In the genomic region with DNA sequence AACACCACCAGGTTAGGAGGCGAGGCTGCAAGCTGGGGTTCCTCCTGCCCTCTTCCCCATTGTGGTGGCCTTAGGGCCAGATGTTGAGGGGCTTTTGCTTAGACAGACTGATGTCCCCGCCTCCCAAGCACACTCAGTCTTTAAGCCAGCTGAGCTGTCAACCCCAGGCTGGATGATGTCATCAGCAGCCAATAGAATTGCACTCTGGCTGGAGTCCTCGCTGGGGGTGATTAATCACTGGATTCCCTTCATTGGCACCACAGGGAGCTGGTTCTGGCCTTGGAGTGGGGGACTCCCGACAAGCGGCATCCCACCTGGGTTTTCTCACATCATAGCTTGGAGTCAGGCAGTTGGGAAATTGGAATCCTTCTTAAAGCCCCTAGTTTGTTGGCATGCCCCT, we compare ENCODE assay signal across 9 mouse cellular contexts. TPM values are rescaled to one million over a fixed set of nuclear protein-coding genes. Genes with fewer than 3 reads are reported as not detected.
DNase-seq lines count a peak whose midpoint lies in the region; ATAC-seq and TF ChIP-seq lines count a peak whose summit lies in the region.
"Had no signal": no experiment of that assay in that cellular context is flagged by ENCODE, and none has a peak within 500 bp of the region (broad histone marks: within the 10 kb centered on the region; RNA-seq: fewer than 3 reads in every experiment).

No protein-coding gene starts in this region.

- H3K4me3 ChIP-seq in lung, embryonic 14.5 days (ENCODE audit: low read depth, low read length), result no peak overlapping the region
- no peak overlapping the region for H3K4me3 ChIP-seq in lung, adult 2 months (replicated peaks; ENCODE audit: extremely low read depth, low read depth, low read length)
- H3K4me3 ChIP-seq in bone marrow, adult 2 months (replicated peaks; ENCODE audit: control insufficient read depth, low read depth, low read length), result no peak overlapping the region
- 0 out of 2 replicates have a peak overlapping the region, but pooled peaks have one; percentile 2 for H3K4me3 ChIP-seq in forebrain, embryonic 10.5 days

- H3K9me3 ChIP-seq in lung, embryonic 14.5 days (ENCODE audit: low read depth, low read length), result no peaks in the 10 kb centered on the region
- H3K9me3 ChIP-seq in forebrain, embryonic 10.5 days, result no peaks in the 10 kb centered on the region

- peak; percentile 68; the same call in 1 of the 2 replicates for ATAC-seq in lung, embryonic 14.5 days (ENCODE audit: insufficient read depth)
- ATAC-seq in inflammation-experienced regulatory T-cells, adult 6 months, result no peak

- peak; percentile 73 for DNase-seq in lung, embryonic 14.5 days
- DNase-seq in lung, adult 2 months, result no peak
- peak; percentile 60 for DNase-seq in forebrain, embryonic 10.5 days (ENCODE audit: extremely low spot score, low spot score)
- DNase-seq in left cerebral cortex, postnatal 4 days, result peak; percentile 43
- peak; percentile 82 for DNase-seq in neural tube, embryonic 10.5 days (ENCODE audit: extremely low spot score, low spot score)
- DNase-seq in gastrocnemius, postnatal 36 days, result no peak

- intact Hi-C loops in left cerebral cortex, postnatal 4 days (cut with DNase I), result no loop called here
- intact Hi-C loops in gastrocnemius, postnatal 36 days (cut with DNase I), result no loop called here

- TF ChIP-seq POLR2A in lung, adult 2 months (IDR thresholded peaks at IDR 0.05; ENCODE audit: borderline replicate concordance, extremely low read depth, low read depth, low read length), result no peak
- TF ChIP-seq POLR2A in bone marrow, adult 2 months (IDR thresholded peaks at IDR 0.05; ENCODE audit: borderline replicate concordance, control insufficient read depth, low read depth, low read length), result no peak

- H3K27me3 ChIP-seq in lung, embryonic 14.5 days (ENCODE audit: insufficient read depth, low read length), result peaks cover 19% of the 10 kb centered on the region
- peaks cover 98% of the 10 kb centered on the region for H3K27me3 ChIP-seq in forebrain, embryonic 10.5 days (ENCODE audit: poor library complexity, severe bottlenecking)

- no peak for TF ChIP-seq CTCF in lung, embryonic 14.5 days (IDR thresholded peaks at IDR 0.05; ENCODE audit: low read depth)
- no peak for TF ChIP-seq CTCF in lung, adult 2 months (IDR thresholded peaks at IDR 0.05; ENCODE audit: insufficient read depth, low read length)
- TF ChIP-seq CTCF in bone marrow, adult 2 months (IDR thresholded peaks at IDR 0.05; ENCODE audit: control insufficient read depth, insufficient read depth, low read length), result no peak

- peaks cover 13% of the 10 kb centered on the region for H3K4me1 ChIP-seq in lung, embryonic 14.5 days (ENCODE audit: insufficient read depth)
- peaks cover 13% of the 10 kb centered on the region for H3K4me1 ChIP-seq in lung, adult 2 months (ENCODE audit: control insufficient read depth, insufficient read depth, low read length)
- H3K4me1 ChIP-seq in bone marrow, adult 2 months (ENCODE audit: control insufficient read depth, insufficient read depth, low read length), result peaks cover 9% of the 10 kb centered on the region; the same call in 1 of the 2 replicates
- H3K4me1 ChIP-seq in forebrain, embryonic 10.5 days, result peaks cover 76% of the 10 kb centered on the region

- WGBS in lung, embryonic 14.5 days, result 7% methylated on average over 5 of the region's 5 CpGs
- 40% methylated on average over 5 of the region's 5 CpGs for WGBS in lung, adult 2 months
- WGBS in bone marrow, adult 2 months, result 16% methylated on average over 5 of the region's 5 CpGs
- 2% methylated on average over 5 of the region's 5 CpGs for WGBS in forebrain, embryonic 10.5 days

- no peaks in the 10 kb centered on the region for H3K36me3 ChIP-seq in lung, embryonic 14.5 days (ENCODE audit: insufficient read depth)
- peaks cover 29% of the 10 kb centered on the region for H3K36me3 ChIP-seq in forebrain, embryonic 10.5 days (replicated peaks)

- H3K9ac ChIP-seq in lung, embryonic 14.5 days, result no peak overlapping the region

- H3K27ac ChIP-seq in lung, embryonic 14.5 days (ENCODE audit: low read depth), result no peak overlapping the region
- peak overlapping the region; percentile 6; the same call in 1 of the 2 replicates for H3K27ac ChIP-seq in bone marrow, adult 2 months (ENCODE audit: control insufficient read depth, insufficient read depth, low read depth, low read length, poor library complexity)
- H3K27ac ChIP-seq in forebrain, embryonic 10.5 days, result peak overlapping the region; percentile 58

- no peak overlapping the region for H3K4me2 ChIP-seq in lung, embryonic 14.5 days

RNA-seq across cellular contexts. Expression of gene Dusp8, which starts 6.8 kb away (rescaled TPM):
- polyA plus RNA-seq in lung, embryonic 14.5 days (2014; fragmentation: Nextera tagmentation; extraction: Ambion mirVana), result 1.8 and 1.9 TPM in 2 replicates
- 30.1 and 33.3 TPM in 2 replicates for polyA plus RNA-seq in lung, adult 2 months (2012; rRNA removed)
- 4.9 and 7.5 TPM in 2 replicates for polyA plus RNA-seq in bone marrow, adult 2 months (2011; ENCODE audit: insufficient read depth, insufficient read length, low replicate concordance, missing spikeins)
- polyA plus RNA-seq in forebrain, embryonic 10.5 days (2016; fragmentation: Nextera tagmentation; extraction: Ambion mirVana), result 3.6 and 7.3 TPM in 2 replicates
- 100 to 1,000 TPM; 142 to 154 TPM for total RNA-seq in left cerebral cortex, postnatal 4 days (2021)
- not detected for polyA plus RNA-seq in inflammation-experienced regulatory T-cells, adult 6 months (2017; shearing (Covaris generic))
- 10 to 100 TPM; 32.5 to 43.4 TPM for total RNA-seq in gastrocnemius, postnatal 36 days (2021)

RNA-seq across cellular contexts. Expression of gene Mob2, which starts 28.0 kb away (rescaled TPM):
- polyA plus RNA-seq in lung, embryonic 14.5 days (2014; fragmentation: Nextera tagmentation; extraction: Ambion mirVana), result 76.2 and 78.4 TPM in 2 replicates
- 40.6 and 54.0 TPM in 2 replicates for polyA plus RNA-seq in lung, adult 2 months (2012; rRNA removed)
- polyA plus RNA-seq in bone marrow, adult 2 months (2011; ENCODE audit: insufficient read depth, insufficient read length, low replicate concordance, missing spikeins), result 28.2 and 34.3 TPM in 2 replicates
- 60.9 and 65.7 TPM in 2 replicates for polyA plus RNA-seq in forebrain, embryonic 10.5 days (2016; fragmentation: Nextera tagmentation; extraction: Ambion mirVana)
- total RNA-seq in left cerebral cortex, postnatal 4 days (2021), result 10 to 100 TPM; 21.1 to 21.2 TPM
- 10 to 100 TPM; 61.4 to 67.5 (median 65.3) TPM for polyA plus RNA-seq in inflammation-experienced regulatory T-cells, adult 6 months (2017; shearing (Covaris generic))
- 10 to 100 TPM; 40.2 to 43.7 TPM for total RNA-seq in gastrocnemius, postnatal 36 days (2021)

RNA-seq across cellular contexts. Expression of gene Gm45618, which starts 31.6 kb away (rescaled TPM):
- polyA plus RNA-seq in lung, embryonic 14.5 days (2014; fragmentation: Nextera tagmentation; extraction: Ambion mirVana), result not detected in 2 replicates
- not detected in 2 replicates for polyA plus RNA-seq in lung, adult 2 months (2012; rRNA removed)
- not detected in 2 replicates for polyA plus RNA-seq in bone marrow, adult 2 months (2011; ENCODE audit: insufficient read depth, insufficient read length, low replicate concordance, missing spikeins)
- 0.38 TPM in 1 of 2 replicates, not detected in the other for polyA plus RNA-seq in forebrain, embryonic 10.5 days (2016; fragmentation: Nextera tagmentation; extraction: Ambion mirVana)
- total RNA-seq in left cerebral cortex, postnatal 4 days (2021), result not detected
- not detected for polyA plus RNA-seq in inflammation-experienced regulatory T-cells, adult 6 months (2017; shearing (Covaris generic))
- total RNA-seq in gastrocnemius, postnatal 36 days (2021), result not detected
- total RNA-seq: left cerebral cortex, adult 18-20 months had no signal

RNA-seq across cellular contexts. Expression of gene Gm39115, which starts 46.9 kb away (rescaled TPM):
- polyA plus RNA-seq in lung, embryonic 14.5 days (2014; fragmentation: Nextera tagmentation; extraction: Ambion mirVana), result not detected in 2 replicates
- not detected in 2 replicates for polyA plus RNA-seq in lung, adult 2 months (2012; rRNA removed)
- polyA plus RNA-seq in bone marrow, adult 2 months (2011; ENCODE audit: insufficient read depth, insufficient read length, low replicate concordance, missing spikeins), result not detected in 2 replicates
- polyA plus RNA-seq in forebrain, embryonic 10.5 days (2016; fragmentation: Nextera tagmentation; extraction: Ambion mirVana), result not detected in 2 replicates
- not detected for total RNA-seq in left cerebral cortex, postnatal 4 days (2021)
- polyA plus RNA-seq in inflammation-experienced regulatory T-cells, adult 6 months (2017; shearing (Covaris generic)), result not detected
- not detected for total RNA-seq in gastrocnemius, postnatal 36 days (2021)
- total RNA-seq: left cerebral cortex, adult 18-20 months had no signal

RNA-seq across cellular contexts. Expression of gene Gm45337, which starts 55.5 kb away (rescaled TPM):
- polyA plus RNA-seq in lung, embryonic 14.5 days (2014; fragmentation: Nextera tagmentation; extraction: Ambion mirVana), result not detected in 2 replicates
- not detected in 2 replicates for polyA plus RNA-seq in lung, adult 2 months (2012; rRNA removed)
- polyA plus RNA-seq in bone marrow, adult 2 months (2011; ENCODE audit: insufficient read depth, insufficient read length, low replicate concordance, missing spikeins), result not detected in 2 replicates
- polyA plus RNA-seq in forebrain, embryonic 10.5 days (2016; fragmentation: Nextera tagmentation; extraction: Ambion mirVana), result not detected in 2 replicates
- not detected for total RNA-seq in left cerebral cortex, postnatal 4 days (2021)
- not detected for polyA plus RNA-seq in inflammation-experienced regulatory T-cells, adult 6 months (2017; shearing (Covaris generic))
- total RNA-seq in gastrocnemius, postnatal 36 days (2021), result not detected
- total RNA-seq: left cerebral cortex, adult 18-20 months had no signal

Comparison
In these comparisons a context has a peak if more than half of its experiments do, and no peak if none do; other contexts are left out.
1. DNase-seq: peak in lung, embryonic 14.5 days (single experiment), forebrain, embryonic 10.5 days (single experiment), left cerebral cortex, postnatal 4 days (single experiment) and neural tube, embryonic 10.5 days (single experiment); none in lung, adult 2 months (single experiment) and gastrocnemius, postnatal 36 days (0 of 2).